In the genomic region with DNA sequence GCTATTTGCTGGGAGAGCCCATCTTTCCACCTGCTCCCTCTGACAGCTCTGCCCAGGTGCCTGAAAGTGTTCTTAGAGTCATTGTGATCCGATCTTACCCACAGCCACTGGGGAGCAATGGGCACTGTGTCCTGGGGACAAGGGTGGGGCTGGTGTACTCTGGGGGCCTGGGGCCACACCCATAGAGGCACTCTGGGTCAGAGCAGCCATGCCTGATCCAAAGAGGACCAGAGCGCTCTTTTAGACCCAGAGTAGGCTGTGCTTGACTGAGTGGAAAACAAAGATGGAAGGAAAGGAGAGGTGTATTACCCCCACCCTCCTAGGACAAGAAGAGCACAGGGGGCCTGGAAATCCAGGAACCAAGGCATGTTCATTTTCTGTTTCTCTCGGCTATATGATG, we compare ENCODE assay signal across 18 mouse cellular contexts.
"Had no signal": no experiment of that assay in that cellular context is flagged by ENCODE, and none has a peak within 500 bp of the region (broad histone marks: within the 10 kb centered on the region; RNA-seq: fewer than 3 reads in every experiment).

Gene 1700001O22Rik, minus strand, starts transcription at position 58 of the 400 bp plus-strand sequence.

- H3K36me3 ChIP-seq: midbrain, embryonic 10.5 days; midbrain, embryonic 12.5 days; neural tube, embryonic 12.5 days had no signal

- DNase-seq: lung, adult 18-20 months; lung, embryonic 14.5 days; lung, postnatal 10 days; lung, postnatal 4 days; midbrain, embryonic 14.5 days; retina, postnatal 1 day; right cerebral cortex, adult 18-20 months; right cerebral cortex, postnatal 25 days; right cerebral cortex, postnatal 4 days; spleen, adult 18-20 months; thymus, adult 18-20 months; thymus, postnatal 14 days; thymus, postnatal 36 days had no signal

- H3K27ac ChIP-seq: midbrain, embryonic 10.5 days; midbrain, embryonic 12.5 days; neural tube, embryonic 12.5 days had no signal

- H3K4me3 ChIP-seq: midbrain, embryonic 12.5 days; myocyte; neural tube, embryonic 12.5 days had no signal

- H3K9ac ChIP-seq: lung, embryonic 14.5 days; midbrain, embryonic 12.5 days; neural tube, embryonic 12.5 days had no signal

- H3K9me3 ChIP-seq: midbrain, embryonic 10.5 days; midbrain, embryonic 12.5 days; neural tube, embryonic 12.5 days had no signal

- H3K4me2 ChIP-seq: midbrain, embryonic 12.5 days had no signal

- ATAC-seq: midbrain, embryonic 16.5 days had no signal
